Mouse (Mus musculus) natural killer cell, adult 2 months (primary cell): Measurements from ENCODE around the gene Mpv17l2.

Source experiments
- DNase-seq, 2 experiments: peaks; one replicate each; pipeline ENCODE4 v3.0.0; 2022; ENCODE audit warnings: low spot score in 2 of 2

Mpv17l2 gene

DNA sequence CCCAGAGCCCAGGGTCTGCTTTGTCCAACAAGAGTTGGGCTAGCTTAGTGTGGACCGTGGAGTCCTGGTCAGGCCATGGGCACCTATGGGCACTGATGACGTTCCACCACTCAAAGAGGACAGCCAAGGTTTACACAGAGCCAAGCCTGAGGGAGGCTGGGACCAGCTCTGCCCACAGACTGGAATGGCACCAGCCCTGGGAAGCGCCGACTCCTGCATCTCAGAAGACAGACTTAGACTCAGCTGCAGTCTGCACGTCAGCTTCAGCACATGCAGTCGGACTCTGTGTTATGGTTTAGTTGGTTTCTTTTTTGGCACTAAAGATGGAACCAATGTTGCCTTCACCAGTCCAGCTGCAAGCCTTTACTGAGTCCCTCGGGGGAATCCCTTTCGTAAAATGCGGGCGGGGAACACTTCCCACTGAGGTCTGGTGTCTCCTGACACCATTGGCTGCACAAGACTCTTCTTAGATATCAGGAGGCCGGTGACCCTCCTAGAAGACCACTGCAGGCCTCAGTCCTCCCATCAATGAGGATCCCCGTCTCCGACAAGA is 10.5 kb downstream of the Mpv17l2 start:
- no peak for DNase-seq

DNA sequence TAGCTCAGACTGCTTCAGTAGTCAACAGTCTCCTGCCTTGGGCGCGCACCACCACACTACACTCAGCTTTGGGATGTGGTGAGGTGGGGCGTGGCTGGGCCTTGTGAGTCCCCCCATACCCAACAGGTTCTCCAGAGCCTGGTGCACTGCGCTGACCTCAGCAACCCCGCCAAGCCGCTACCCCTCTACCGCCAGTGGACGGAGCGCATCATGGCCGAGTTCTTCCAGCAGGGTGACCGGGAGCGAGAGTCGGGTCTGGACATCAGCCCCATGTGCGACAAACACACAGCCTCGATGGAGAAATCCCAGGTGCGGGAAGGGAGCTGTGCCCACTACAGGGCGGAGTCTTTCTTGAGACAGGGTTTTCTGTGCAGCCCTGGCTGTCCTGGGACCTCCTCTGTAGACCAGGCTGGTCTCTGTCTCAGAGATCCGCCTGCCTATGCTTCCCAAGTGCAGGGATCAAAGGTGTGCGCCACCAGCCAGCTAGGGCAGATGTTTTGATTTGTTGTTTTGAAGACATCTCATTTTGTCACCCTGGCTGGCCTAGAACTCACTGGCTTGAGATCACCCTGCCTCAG is 11.6 kb downstream of the Mpv17l2 start:
- DNase-seq = no peak

DNA sequence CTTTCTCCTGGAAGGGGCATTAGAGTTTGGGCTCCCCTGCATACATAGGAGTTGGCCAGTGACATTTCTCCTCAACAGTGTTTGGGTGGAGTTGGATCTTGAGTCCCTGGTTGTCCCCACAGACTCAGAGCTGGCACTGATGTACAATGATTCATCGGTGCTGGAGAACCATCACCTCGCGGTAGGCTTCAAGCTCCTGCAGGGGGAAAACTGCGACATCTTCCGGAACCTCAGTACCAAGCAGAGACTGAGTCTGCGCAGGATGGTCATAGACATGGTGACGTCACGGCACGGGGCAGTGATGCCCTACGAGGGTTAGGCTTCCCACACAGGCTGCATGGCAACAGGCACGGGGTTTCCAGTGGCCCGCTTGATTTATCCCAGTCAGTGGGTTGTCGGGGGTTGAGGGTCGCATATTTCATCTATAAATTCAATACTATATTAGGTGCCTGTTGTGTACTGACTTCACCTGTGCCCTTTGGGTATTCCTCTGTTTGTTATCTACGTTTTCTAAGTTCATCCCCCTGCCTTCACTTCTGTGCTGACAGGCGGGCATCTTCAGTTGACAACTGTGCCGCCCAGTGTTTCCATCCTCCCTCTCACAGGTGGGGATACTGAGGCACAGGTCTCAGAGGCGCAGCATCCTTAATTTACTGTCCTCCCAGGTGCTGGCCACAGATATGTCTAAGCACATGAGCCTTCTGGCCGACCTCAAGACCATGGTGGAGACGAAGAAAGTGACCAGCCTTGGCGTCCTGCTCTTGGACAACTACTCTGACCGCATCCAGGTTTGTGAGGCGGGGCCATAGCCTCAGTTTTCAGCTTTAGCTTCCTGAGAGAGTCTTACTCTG is 12.3 kb downstream of the Mpv17l2 start:
- DNase-seq = no peak

DNA sequence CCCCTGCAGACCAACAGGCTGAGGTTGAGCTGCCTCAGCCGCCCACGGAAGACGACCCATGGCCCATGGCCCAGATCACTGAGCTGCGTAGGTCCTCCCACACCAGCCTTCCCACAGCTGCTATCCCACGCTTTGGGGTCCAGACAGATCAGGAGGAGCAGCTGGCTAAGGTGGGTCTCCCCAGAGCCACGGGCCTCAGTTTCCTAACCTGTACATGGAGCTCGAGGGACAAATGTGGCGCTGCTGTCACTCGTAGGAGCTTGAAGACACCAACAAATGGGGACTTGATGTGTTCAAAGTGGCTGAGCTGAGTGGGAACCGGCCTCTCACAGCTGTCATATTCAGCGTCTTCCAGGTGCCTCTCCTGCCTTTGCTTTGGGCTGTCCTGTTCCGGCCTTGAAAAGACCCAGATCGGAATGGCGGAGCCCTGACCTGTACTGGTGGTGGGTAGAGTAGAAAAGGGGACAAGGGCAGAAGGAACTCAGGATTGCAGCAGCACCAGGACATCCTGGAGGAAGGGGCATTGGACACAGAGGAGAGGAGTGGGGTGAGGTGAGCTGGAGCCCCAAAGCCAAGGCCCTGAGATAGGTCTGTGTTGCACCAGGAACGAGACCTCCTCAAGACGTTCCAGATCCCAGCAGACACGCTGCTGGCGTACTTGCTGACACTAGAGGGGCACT is 13.4 kb downstream of the Mpv17l2 start:
- no peak for DNase-seq

DNA sequence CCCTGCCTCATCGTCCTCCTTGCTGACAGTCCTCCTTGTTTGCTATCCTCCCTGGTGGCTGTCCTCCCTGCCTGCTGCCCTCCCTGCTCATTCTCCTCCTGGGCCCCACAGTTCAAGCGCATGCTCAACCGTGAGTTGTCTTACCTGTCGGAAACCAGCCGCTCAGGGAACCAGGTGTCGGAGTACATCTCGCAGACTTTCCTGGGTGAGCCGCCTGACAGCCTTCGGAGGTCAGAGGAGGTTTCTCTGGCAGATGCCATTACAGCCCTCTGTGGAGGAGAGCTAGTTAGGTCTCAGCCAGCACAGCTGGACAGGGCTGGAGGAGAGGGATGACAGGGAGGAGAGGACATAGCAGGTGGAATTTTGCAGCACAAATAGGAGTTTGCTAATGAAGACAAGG is 14.1 kb downstream of the Mpv17l2 start:
- DNase-seq = no peak

DNA sequence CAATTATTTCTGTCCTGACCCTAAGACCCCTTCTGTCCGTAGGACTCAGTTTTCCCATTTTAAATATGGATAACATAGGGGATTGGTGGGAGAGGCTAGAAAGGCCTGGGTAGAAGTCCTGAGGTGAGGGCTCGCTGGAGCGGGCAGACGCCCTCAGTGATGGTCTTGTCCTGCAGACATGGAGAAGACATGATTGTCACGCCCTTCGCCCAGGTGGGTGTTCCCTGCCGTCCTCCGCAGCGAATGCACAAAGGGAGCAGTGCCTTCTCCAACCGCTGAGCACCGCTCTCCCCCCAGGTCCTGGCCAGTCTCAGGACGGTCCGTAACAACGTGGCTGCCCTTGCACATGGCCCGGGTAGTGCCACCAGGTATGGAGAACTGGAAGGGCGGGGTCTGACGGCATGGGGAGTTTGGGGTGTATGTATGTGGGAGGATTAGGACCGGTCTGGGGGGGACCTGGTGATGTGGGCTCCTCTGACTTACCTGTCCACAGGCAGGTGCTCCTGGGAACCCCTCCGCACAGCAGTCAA is 15.0 kb downstream of the Mpv17l2 start:
- DNase-seq = no peak

DNA sequence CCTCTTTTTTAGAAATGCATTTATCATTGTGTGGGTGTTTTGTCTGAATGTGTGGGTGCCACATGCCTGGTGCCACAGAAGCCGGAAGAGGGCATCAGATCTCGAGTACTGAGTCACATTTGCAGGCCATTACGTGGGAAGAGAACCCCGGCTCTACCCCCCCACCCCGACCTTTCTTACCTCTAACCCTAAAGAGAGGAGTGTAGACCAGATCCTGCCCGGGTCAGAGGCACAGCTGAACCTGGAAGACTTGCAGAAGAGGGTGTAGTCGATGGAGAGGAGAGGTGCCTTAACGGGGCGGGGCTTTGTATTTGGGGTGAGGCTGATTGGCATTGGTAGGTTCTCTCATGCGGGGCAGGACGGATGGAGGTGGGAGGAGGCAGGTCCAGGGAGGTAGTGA is 15.9 kb downstream of the Mpv17l2 start:
- no peak for DNase-seq

DNA sequence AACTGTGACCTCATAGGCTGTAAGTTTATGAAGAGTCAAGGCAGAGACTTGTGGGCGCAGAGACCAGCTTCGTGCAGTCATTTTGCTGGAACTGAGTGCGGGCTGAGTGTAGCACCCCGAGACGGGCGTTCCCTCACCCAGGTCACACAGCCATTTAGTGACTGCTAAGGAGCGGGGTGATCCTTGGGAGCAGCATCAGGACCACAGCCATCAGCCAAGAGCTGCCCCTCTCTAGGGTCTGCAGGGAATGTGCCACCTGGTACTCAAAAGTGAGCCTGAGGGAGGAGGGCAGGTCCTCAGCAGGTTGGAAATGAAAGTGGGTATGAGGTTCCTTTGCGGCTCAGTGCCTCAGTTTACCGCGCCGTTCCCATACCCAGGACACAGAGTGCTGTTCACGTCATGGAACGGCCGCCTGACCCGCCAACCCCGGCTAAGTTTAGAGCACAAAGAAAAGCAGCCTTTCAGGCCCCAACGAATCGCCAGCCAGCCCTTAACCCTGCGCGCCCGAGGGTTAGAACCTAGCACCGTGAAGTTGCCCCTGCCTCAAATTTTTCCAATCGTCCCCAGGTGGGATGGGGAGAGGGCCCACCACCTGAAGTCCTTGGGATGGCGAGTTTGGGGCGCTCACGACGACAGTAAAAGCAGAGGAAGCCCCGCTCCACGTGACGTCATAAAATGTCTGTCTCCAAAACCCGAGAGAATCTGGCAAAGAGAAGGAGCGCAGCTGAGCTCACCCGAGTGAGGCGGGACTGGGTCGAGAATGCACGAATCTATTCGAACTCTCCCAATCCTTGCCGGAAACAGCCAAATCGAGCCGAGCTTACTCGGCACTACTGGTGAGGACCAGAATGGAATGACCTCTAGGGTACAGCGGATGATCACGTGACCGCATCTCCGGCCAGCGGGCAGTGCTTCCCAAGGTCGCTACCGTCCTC is 16.8 kb downstream of the Mpv17l2 start:
- peak in 1 of 2 experiments; percentile 36 for DNase-seq

DNA sequence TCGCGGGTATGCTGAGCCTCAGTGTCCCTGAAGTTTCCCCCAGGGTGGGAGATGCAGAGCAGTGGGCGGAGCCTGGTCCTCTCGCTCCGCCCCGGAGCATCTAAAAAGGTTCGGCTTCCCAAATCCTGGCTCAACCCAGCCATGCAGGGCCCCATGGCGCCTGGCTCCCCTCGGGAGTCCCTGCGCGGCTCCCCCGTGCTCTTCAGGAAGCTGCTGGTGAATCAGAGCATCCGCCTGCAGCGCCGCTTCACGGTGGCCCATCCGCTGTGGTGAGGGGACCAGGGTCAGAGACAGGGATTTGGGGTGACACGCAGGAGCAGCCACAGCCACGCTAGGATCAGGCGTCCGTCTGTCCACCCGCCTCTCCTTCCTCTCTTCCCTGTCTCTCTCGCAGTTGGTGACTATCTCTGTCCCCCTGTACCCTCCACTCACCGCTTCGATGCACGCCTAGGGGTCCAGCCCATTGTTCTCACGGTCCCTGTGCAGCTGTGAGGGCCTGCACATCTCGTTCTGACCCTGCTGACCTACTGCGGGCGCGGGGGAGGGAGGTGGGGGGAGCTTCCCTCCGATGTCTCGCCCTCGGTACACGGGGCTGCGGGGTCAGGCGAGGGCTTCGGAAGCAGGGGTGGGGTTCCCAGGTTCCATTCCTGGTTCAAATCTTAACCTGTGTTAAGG is 17.6 kb downstream of the Mpv17l2 start:
- DNase-seq = no peak

DNA sequence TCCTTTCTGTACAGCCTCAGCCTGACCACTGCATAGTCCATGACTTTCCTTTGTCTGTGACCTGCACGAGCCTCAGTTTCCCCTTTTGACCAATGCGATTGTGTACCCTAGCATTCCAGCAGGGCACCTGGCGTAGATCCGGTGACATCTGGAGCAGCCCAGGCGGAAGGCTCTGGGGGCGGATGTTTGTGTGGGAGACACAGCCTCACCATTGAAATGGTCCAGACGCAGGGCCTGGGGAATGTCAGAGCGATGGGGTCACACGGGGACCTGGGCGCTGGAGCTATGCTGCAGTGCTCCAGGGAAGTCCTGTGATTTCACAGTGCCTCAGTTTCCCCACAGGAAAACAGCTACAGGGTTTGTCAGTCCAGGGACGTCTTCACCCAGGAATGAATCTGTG is 18.6 kb downstream of the Mpv17l2 start:
- DNase-seq = no peak

DNA sequence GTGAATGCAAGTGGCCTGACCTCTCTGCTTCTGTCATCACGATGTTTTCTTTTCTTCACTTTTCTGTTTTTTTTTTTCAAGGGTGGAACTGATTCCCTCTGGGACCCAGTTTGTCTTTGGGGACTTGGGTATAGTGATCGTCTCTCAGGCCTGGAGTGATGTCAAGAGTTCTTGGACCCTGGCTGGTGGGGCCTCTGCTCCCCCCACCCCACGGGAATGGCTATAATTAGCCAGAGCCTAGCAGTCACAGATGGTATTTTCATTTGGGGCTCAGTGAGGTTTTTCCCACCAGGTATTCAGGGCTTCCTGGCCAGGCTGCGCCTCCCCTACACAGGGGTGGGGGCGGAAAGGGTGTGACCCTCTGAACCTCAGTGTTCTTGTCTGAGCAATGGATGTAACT is 19.1 kb downstream of the Mpv17l2 start:
- no peak for DNase-seq

DNA sequence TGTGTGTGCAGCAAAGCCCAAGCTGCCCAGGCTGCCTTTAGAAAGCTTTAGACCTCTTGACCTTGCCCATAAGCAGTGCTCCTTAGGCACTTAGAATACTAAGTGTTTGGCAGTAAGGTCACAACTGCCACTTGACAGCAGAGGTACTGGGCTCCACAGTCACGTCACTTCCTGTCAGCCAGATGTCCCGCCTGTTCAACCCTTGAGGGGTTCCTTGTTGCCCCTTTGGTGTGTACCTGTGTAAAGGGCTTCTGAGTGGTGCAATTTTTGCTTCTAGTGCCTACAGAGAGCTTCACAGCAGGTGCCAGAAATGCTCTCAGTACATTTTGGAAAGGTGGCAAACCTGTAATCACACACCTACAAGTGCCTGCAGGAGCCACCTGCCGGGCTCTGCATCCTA is 22.5 kb downstream of the Mpv17l2 start:
- no peak for DNase-seq

DNA sequence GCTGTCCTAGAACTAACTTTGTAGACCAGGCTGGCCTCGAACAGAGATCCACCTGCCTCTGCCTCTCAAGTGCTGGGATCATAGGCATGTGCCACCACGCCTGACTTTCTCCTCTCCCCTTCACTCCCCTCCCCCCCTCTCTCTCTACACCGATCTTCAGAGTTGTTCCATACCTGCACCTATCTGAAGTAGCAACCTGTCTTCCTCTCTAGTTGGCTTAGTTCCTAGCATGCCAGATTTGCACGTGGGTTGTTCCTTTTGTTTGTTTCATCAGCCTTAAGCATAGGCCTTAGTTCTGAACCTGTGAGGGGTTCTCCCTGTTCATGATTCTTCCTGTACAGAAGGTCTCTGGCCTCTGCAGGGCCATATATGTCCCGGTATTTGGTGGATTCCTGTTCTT is 23.0 kb downstream of the Mpv17l2 start:
- no peak for DNase-seq

DNA sequence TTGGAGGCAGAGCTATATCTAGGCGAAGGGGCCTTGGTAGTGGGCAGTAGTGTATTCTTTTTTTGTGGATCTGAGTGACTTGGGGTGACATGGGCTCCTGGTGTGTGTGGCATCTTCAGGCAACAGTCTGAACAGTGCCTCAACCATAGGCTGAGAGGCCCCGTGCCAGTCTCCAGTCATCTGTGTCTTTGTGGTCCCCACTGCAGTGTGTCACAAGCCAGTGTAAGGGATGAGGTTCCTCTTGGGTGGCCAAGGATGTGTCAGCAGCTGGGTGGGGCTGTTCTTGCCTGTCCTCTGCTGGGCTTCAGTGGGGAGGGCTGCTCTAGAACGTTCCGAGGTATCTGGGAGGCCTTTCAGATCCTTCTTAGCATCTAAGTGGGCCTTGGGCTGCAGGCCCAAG is 29.8 kb downstream of the Mpv17l2 start:
- peak in 1 of 2 experiments; percentile 48 for DNase-seq

DNA sequence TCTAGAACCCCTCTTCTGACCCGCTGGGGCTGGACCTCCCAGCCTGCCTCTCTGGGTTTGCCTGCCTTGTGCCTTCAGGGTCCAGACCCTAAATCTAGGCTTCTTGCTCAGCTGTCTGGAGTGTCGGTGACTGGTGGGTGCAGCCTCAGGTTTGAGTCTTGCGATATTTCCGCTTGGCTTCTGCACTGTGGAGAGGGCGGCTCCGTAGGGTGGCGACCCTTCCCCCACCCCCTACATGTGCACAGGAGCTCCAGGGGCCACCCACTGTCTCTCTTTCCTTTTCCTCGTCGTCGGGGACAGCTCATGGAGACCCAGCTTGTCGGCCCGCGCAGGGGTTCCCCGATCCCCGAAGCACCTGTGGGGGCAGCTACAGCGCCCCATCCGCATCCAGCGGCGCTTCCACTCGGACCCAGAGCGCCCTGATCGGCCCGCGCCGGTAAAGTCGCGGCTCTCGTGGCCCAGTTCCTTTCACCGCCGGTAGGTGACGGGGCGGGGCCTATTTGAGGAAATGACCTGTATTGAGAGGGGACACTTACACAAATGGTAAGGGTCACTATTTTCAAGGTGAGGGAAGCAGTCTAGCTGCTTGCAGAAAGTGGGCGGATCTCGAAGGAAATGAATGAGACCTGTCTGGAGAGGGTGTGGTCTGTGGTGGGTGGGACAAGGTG is 30.8 kb downstream of the Mpv17l2 start:
- peak in 1 of 2 experiments; percentile 62 for DNase-seq

DNA sequence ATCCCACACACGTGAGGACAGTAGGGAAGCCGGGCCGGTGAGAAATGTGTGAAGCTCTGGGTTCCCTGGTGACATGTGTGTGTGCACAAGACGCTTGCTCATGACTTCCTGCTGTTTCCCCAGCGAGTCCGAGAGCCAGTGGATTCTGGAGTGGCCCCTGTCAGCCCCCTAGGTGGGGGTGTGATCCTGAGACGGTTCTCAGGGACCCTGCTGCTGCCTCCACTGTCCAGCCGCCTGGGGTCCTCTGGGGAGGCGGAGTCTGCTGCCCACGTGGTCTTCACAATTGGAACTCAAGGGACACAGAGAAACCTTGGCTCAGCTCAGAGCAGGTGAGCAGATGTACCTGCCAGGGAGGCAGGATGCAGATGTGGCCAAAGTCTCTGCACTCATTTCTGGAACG is 34.0 kb downstream of the Mpv17l2 start:
- no peak for DNase-seq

DNA sequence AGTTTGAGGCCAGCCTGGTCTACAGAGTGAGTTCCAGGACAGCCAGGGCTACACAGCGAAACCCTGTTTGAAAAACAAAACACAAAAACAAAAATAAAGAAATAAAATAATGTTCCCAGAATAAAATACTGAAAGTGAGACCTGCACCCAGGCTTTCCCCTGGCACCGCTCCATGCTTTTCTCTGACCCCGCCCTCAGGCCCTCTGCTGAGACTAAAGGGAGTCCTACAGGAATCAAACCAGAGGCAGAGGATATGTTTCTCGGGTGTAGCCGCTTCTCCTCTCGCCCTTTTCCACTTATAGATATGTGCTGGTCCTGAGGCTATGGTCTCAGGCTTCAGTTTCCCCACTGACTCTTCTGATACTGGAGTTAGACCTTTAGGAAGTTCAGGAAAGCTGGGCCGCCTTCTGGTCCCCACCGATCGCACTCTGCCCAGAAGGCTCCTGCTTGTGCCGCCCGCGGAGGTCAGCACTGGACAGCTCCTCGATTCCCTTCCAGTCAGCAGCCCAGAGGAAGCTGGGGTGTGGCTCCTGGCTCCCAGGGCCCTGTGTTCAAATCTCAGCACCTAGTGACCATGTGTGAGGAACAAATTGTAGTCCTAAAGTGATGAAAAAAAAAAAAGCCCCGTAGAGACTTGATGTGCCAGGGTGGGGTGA is 34.8 kb downstream of the Mpv17l2 start:
- no peak for DNase-seq

DNA sequence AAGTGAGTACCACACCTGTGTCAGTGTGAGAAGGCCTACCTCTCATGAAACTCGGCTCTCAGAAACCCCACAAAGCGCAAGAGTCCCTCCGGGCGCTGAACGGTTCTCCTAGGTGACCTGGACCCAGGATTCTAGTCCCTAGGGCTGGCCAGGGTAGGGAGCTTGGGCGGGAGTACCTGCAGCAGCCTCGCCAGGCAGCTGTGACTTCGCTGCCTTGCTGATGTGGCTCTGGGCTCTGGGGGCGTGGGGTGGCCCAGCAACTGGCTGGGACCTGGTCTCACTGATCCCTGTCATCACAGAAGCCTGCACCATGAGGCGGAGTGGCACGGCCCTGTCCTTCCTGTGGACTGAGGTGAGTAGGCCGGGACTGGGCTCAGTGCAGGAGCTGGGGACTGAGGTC is 36.5 kb downstream of the Mpv17l2 start:
- no peak for DNase-seq

DNA sequence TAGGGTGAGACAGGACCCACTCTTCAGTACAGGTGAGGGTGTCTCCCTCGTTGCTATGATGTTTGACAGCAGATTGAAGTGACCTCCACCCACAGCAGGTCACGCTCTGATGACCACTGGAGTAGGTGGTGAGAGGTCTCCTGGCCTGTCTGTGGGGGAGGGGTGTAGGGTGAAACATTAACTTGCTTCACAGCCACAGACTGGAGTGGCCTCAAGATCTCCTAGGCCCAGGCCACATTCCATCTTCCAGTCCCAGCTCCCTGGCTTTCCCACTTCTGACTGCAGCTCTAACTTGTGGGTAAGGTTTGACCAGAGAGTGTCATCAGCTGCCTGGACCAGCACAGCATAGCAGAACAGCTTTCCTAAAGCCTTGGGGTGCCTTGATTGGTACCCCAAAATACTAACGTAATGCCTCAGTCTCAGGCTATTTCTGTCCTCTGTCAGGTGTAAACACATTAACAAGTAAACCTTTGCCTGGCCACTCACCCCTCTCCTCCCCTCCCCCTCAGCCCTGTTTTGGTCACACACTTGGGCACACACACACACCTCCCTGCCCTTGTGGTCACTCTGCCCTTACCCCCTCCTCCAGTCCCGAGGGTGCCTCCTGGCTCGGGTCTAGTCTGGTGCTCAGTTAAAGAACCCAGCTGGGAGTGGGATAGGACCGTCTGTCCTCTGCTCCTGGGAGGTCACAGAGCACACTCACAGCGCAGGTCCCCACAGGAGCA is 37.1 kb downstream of the Mpv17l2 start, which contains the start of gene Pde4c:
TSS of gene Pde4c (plus strand) at position 235 of the 725 bp plus-strand sequence.
- no peak for DNase-seq
